Mouse (Mus musculus) CH12.LX (cell line): ENCODE results near the gene Plekha6. TPM values are rescaled to one million over a fixed set of nuclear protein-coding genes. Genes with fewer than 3 reads are reported as not detected.

Experiments
- DNase-seq: peaks from one replicate; pipeline ENCODE4 v3.0.0-alpha.2; 2013; ENCODE audit errors: extremely low read depth
- H3K27ac ChIP-seq: 2 replicates; pipeline ENCODE4 v1.5.1; 2012; ENCODE audit warnings: low read depth, mild to moderate bottlenecking, control low read depth, moderate library complexity; ENCODE audit not compliant: insufficient read depth
- H3K27me3 ChIP-seq: replicated peaks from 2 replicates; pipeline ENCODE3; 2012; ENCODE audit warnings: inconsistent platforms
- H3K36me3 ChIP-seq, 2 experiments: replicated peaks in 1 of 2; 2 replicates each; pipeline versions ENCODE3 to v1.6.1; 2012; ENCODE audit warnings: inconsistent platforms in 1 of 2, low read length in 1 of 2, mild to moderate bottlenecking in 1 of 2, mixed read lengths in 1 of 2, moderate library complexity in 1 of 2; ENCODE audit not compliant: control insufficient read depth in 1 of 2, insufficient read depth in 1 of 2
- H3K4me1 ChIP-seq, 2 experiments: 2 replicates each; pipeline ENCODE4 v1.6.1; 2012; ENCODE audit warnings: inconsistent platforms in 1 of 2, moderate library complexity in 1 of 2; ENCODE audit not compliant: insufficient read depth in 2 of 2, control insufficient read depth in 1 of 2
- H3K4me2 ChIP-seq: 2 replicates; pipeline ENCODE4 v1.6.1; 2012; ENCODE audit warnings: low read depth, mild to moderate bottlenecking, control low read depth; ENCODE audit not compliant: poor library complexity, insufficient read depth, severe bottlenecking
- H3K4me3 ChIP-seq, 3 experiments: fragments of 150-350 bp in 1 of 3; sonication (generic) in 1 of 3; replicated peaks in 1 of 3; 2 replicates each; pipeline versions ENCODE3 to v1.5.1; 2011 to 2012; ENCODE audit warnings: low read depth in 2 of 3, low read length in 2 of 3, mild to moderate bottlenecking in 2 of 3, moderate library complexity in 2 of 3, control low read depth in 1 of 3, improper control_type of control experiment in 1 of 3, inconsistent platforms in 1 of 3, mixed read lengths in 1 of 3; ENCODE audit not compliant: poor library complexity in 1 of 3
- H3K79me2 ChIP-seq: replicated peaks from 2 replicates; pipeline ENCODE4 v1.6.1; 2012; ENCODE audit warnings: mild to moderate bottlenecking, moderate library complexity; ENCODE audit not compliant: control insufficient read depth, poor library complexity, insufficient read depth, severe bottlenecking; ENCODE audit errors: extremely low read depth
- H3K9ac ChIP-seq: 2 replicates; pipeline ENCODE4 v1.6.1; 2012; ENCODE audit warnings: low read depth, mild to moderate bottlenecking, control low read depth, moderate library complexity; ENCODE audit not compliant: insufficient read depth
- H3K9me3 ChIP-seq: replicated peaks from 2 replicates; pipeline ENCODE3; 2012; ENCODE audit warnings: low read length, inconsistent platforms, mixed read lengths
- BHLHE40 ChIP-seq: IDR thresholded peaks from 2 replicates; pipeline ENCODE4 v1.6.1; 2011; ENCODE audit warnings: mild to moderate bottlenecking, low read depth, low read length, improper control_type of control experiment
- CHD1 ChIP-seq: IDR thresholded peaks from 2 replicates; pipeline ENCODE4 v1.6.1; 2012; ENCODE audit warnings: low read depth, low read length, improper control_type of control experiment, inconsistent platforms
- CHD2 ChIP-seq: IDR thresholded peaks from 2 replicates; pipeline ENCODE4 v1.6.1; 2011; ENCODE audit warnings: low read length, improper control_type of control experiment
- E2F4 ChIP-seq: IDR thresholded peaks from 2 replicates; pipeline ENCODE4 v1.6.1; 2011; ENCODE audit warnings: low read depth, low read length, improper control_type of control experiment; ENCODE audit not compliant: insufficient replicate concordance
- ETS1 ChIP-seq: conservative IDR thresholded peaks from 2 replicates; pipeline ENCODE4 v1.6.1; 2012; ENCODE audit warnings: low read depth, mild to moderate bottlenecking, inconsistent platforms, low read length, improper control_type of control experiment, moderate library complexity
- GABPA ChIP-seq: IDR thresholded peaks from 2 replicates; pipeline ENCODE4 v1.6.1; 2012; ENCODE audit warnings: low read depth, low read length, improper control_type of control experiment, inconsistent platforms; ENCODE audit not compliant: insufficient replicate concordance
- HCFC1 ChIP-seq: IDR thresholded peaks from 2 replicates; pipeline ENCODE4 v1.6.1; 2012; ENCODE audit warnings: low read depth, mild to moderate bottlenecking, inconsistent platforms, low read length, improper control_type of control experiment
- IRF4 ChIP-seq: IDR thresholded peaks from 2 replicates; pipeline ENCODE4 v1.6.1; 2014; ENCODE audit warnings: low read depth, mild to moderate bottlenecking, inconsistent platforms, low read length, improper control_type of control experiment
- JUN ChIP-seq: IDR thresholded peaks from 2 replicates; pipeline ENCODE4 v1.6.1; 2011; ENCODE audit warnings: low read depth, mild to moderate bottlenecking, low read length, improper control_type of control experiment, moderate library complexity; ENCODE audit not compliant: insufficient read depth
- JUND ChIP-seq: conservative IDR thresholded peaks from 2 replicates; pipeline ENCODE4 v1.6.1; 2011; ENCODE audit warnings: low read depth, low read length, improper control_type of control experiment
- KAT2A ChIP-seq: IDR thresholded peaks from 2 replicates; pipeline ENCODE4 v1.6.1; 2012; ENCODE audit warnings: low read length, improper control_type of control experiment, inconsistent platforms; ENCODE audit not compliant: insufficient replicate concordance
- MAFK ChIP-seq: IDR thresholded peaks from 2 replicates; pipeline ENCODE4 v1.6.1; 2011; ENCODE audit warnings: low read length, improper control_type of control experiment; ENCODE audit not compliant: insufficient replicate concordance
- MAX ChIP-seq: IDR thresholded peaks from 2 replicates; pipeline ENCODE4 v1.6.1; 2011; ENCODE audit warnings: low read length, improper control_type of control experiment
- MEF2A ChIP-seq: IDR thresholded peaks from 2 replicates; pipeline ENCODE4 v1.6.1; 2014; ENCODE audit warnings: low read depth, mild to moderate bottlenecking, inconsistent platforms, low read length, improper control_type of control experiment, borderline replicate concordance
- MYC ChIP-seq: IDR thresholded peaks from 2 replicates; pipeline ENCODE4 v1.6.1; 2011; ENCODE audit warnings: low read depth, mild to moderate bottlenecking, improper control_type of control experiment, low read length
- NELFE ChIP-seq: IDR thresholded peaks from 2 replicates; pipeline ENCODE4 v1.6.1; 2011; ENCODE audit warnings: low read depth, low read length, improper control_type of control experiment
- NRF1 ChIP-seq: IDR thresholded peaks from 2 replicates; pipeline ENCODE4 v1.6.1; 2014; ENCODE audit warnings: low read depth, mild to moderate bottlenecking, inconsistent platforms, low read length, improper control_type of control experiment, moderate library complexity
- PAX5 ChIP-seq: IDR thresholded peaks from 2 replicates; pipeline ENCODE4 v1.6.1; 2012; ENCODE audit warnings: low read length, inconsistent platforms, mixed read lengths
- POLR2AphosphoS2 ChIP-seq: IDR thresholded peaks from 2 replicates; pipeline ENCODE4 v1.6.1; 2011; ENCODE audit warnings: low read depth, low read length, improper control_type of control experiment
- RAD21 ChIP-seq: IDR thresholded peaks from 2 replicates; pipeline ENCODE4 v1.6.1; 2011; ENCODE audit warnings: low read depth, mild to moderate bottlenecking, low read length, improper control_type of control experiment, moderate library complexity
- RCOR1 ChIP-seq: conservative IDR thresholded peaks from 2 replicates; pipeline ENCODE4 v1.6.1; 2012; ENCODE audit warnings: low read depth, mild to moderate bottlenecking, inconsistent platforms, low read length, improper control_type of control experiment
- SMC3 ChIP-seq: IDR thresholded peaks from 2 replicates; pipeline ENCODE4 v1.6.1; 2011; ENCODE audit warnings: low read depth, low read length, improper control_type of control experiment
- TBP ChIP-seq: conservative IDR thresholded peaks from 2 replicates; pipeline ENCODE4 v1.6.1; 2011; ENCODE audit warnings: low read depth, low read length, improper control_type of control experiment
- USF1 ChIP-seq: IDR thresholded peaks from 2 replicates; pipeline ENCODE4 v1.6.1; 2014; ENCODE audit warnings: low read depth, mild to moderate bottlenecking, inconsistent platforms, low read length, improper control_type of control experiment
- USF2 ChIP-seq: conservative IDR thresholded peaks from 2 replicates; pipeline ENCODE4 v1.6.1; 2011; ENCODE audit warnings: low read depth, low read length, improper control_type of control experiment
- ZC3H11A ChIP-seq: IDR thresholded peaks from 2 replicates; pipeline ENCODE4 v1.6.1; 2012; ENCODE audit warnings: low read depth, mild to moderate bottlenecking, inconsistent platforms, low read length, improper control_type of control experiment
- ZMIZ1 ChIP-seq: IDR thresholded peaks from 2 replicates; pipeline ENCODE4 v1.6.1; 2012; ENCODE audit warnings: low read depth, mild to moderate bottlenecking, inconsistent platforms, low read length, improper control_type of control experiment
- dilution Hi-C: fragments of 300-500 bp; cut with MboI; formaldehyde crosslinking; loops from 2 replicates; pipeline ENCODE4 v1.14.3; 2020; ENCODE audit warnings: low sequenced_read_pairs; ENCODE audit not compliant: extremely low pct_unique_long_range_greater_than_20kb, extremely low pct_ligation_motif_present
- in situ Hi-C: fragments of 300-500 bp; cut with MboI; formaldehyde crosslinking; loops from 3 replicates; pipeline ENCODE4 v1.14.3; 2019; ENCODE audit warnings: low sequenced_read_pairs, low pct_ligation_motif_present, low pct_unique_long_range_greater_than_20kb, mixed read lengths
- polyA plus RNA-seq: library from polyadenylated mRNA; unstranded; fragments of >175 nt; gene quantifications from 2 replicates; pipeline ENCODE4 v1.2.1, GENCODE M21; 2012; ENCODE audit warnings: low read depth; ENCODE audit not compliant: insufficient read length
- total RNA-seq, 2 experiments: library from RNA; depleted of rRNA; stranded (reverse); fragments of 300-350 nt in 1 of 2; fragments of >200 nt in 1 of 2; gene quantifications; 2 replicates each; pipeline ENCODE4 v1.2.3; 2012 to 2014

The Plekha6 gene
- total and polyA plus RNA-seq, 3 experiments = 0.07 TPM; not detected in 2

DNA sequence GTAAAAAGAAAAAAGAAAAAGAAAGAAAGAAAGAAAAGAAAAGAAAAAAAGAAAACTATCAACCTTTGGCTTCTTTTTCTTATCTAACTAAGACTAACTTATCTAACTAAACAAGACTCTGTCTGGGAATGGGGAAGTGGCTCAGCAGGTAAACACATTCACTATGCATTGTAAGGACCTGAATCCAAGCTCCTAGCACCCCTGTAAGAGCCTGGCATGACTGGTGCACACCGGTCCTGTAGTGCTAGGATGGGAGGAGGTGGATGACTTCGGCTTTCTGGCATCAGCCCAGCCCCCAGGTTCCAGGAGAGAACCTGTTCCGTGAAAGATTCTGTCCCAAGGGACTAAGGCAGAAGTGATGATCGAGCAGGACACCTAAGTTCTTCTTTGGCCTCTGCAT, 2.5 kb upstream of the Plekha6 start:
- in situ Hi-C loops = no loop called here
- Histone ChIP-seq H3K27me3 (peaks cover 67% of the 10 kb centered on the region), H3K79me2 (no peaks in the 10 kb centered on the region)

GRCm38 (mm10) chr1:133162046-133162445, 2.0 kb upstream of the Plekha6 start:
- Histone ChIP-seq H3K9me3 (no peaks in the 10 kb centered on the region), H3K9ac (no peak overlapping the region), H3K27me3 (peaks cover 71% of the 10 kb centered on the region), H3K4me3 (no peak overlapping the region), H3K27ac (no peak overlapping the region), H3K79me2 (no peaks in the 10 kb centered on the region), H3K36me3 (no peaks in the 10 kb centered on the region), H3K4me2 (no peak overlapping the region), H3K4me1 (peaks cover 4 to 17% of the 10 kb centered on the region in 2 experiments; a peak in 3 of 4 replicates)
- no peak for DNase-seq
- in situ Hi-C loops (no loop called here), dilution Hi-C loops (no loop called here)
- TF ChIP-seq NRF1 = no peak
- TF ChIP-seq MAX = no peak
- no peak for TF ChIP-seq TBP
- no peak for TF ChIP-seq IRF4
- no peak for TF ChIP-seq ETS1
- no peak for TF ChIP-seq MAFK
- no peak for TF ChIP-seq GABPA
- no peak for TF ChIP-seq MYC
- TF ChIP-seq ZMIZ1 = no peak
- no peak for TF ChIP-seq RAD21
- no peak for TF ChIP-seq KAT2A
- TF ChIP-seq JUND = no peak
- no peak for TF ChIP-seq SMC3
- no peak for TF ChIP-seq RCOR1
- TF ChIP-seq CHD1 = no peak
- no peak for TF ChIP-seq CHD2

More for the DNA sequence above, 2.5 kb upstream of the Plekha6 start:
- H3K9ac ChIP-seq = no peak overlapping the region
- DNase-seq = no peak
- no peak overlapping the region for H3K27ac ChIP-seq
- no peaks in the 10 kb centered on the region for H3K9me3 ChIP-seq
- no peaks in the 10 kb centered on the region for H3K36me3 ChIP-seq
- dilution Hi-C loops = no loop called here
- H3K4me1 ChIP-seq = peaks cover 4 to 17% of the 10 kb centered on the region in 2 experiments; a peak in 3 of 4 replicates
- no peak for TF ChIP-seq NRF1
- TF ChIP-seq RAD21 = no peak
- no peak for TF ChIP-seq GABPA
- no peak for TF ChIP-seq POLR2AphosphoS2
- TF ChIP-seq HCFC1 = no peak
- no peak for TF ChIP-seq BHLHE40
- TF ChIP-seq PAX5 = no peak
- no peak for TF ChIP-seq E2F4
- no peak for TF ChIP-seq IRF4
- no peak for TF ChIP-seq MAFK
- no peak for TF ChIP-seq USF2
- TF ChIP-seq JUN = no peak
- TF ChIP-seq NELFE = no peak
- no peak for TF ChIP-seq MAX
- TF ChIP-seq ZC3H11A = no peak
- TF ChIP-seq KAT2A = no peak
- TF ChIP-seq USF1 = no peak
- no peak for TF ChIP-seq MEF2A
- H3K4me3 ChIP-seq = no peak overlapping the region
- no peak overlapping the region for H3K4me2 ChIP-seq
